Mouse (Mus musculus) embryonic fibroblast, embryonic 13.5 days (primary cell): ENCODE measurements at regions not wholly inside any gene's neighbourhood (a gene's known extent, or its start where the extent isn't known, plus 50 kb on each side); places are given as distances from the start of the nearest gene placed in this dataset.

Experiments used
- CTCF ChIP-seq: IDR thresholded peaks from 2 replicates; pipeline ENCODE4 v1.5.1; 2011; ENCODE audit warnings: mild to moderate bottlenecking, control low read depth, low read length, moderate library complexity, borderline replicate concordance; ENCODE audit not compliant: insufficient read depth
- POLR2A ChIP-seq: IDR thresholded peaks from 2 replicates; pipeline ENCODE4 v1.6.1; 2011; ENCODE audit warnings: low read depth, mild to moderate bottlenecking, control low read depth, low read length, moderate library complexity

- TF ChIP-seq POLR2A, result no peak
- TF ChIP-seq CTCF, result no peak
These were observed 730.1 kb downstream of the Slc4a3 start for GRCm38 (mm10) chr1:76276148-76276547.
